Mouse (Mus musculus): ENCODE measurements around the gene Gucy2f. TPM values are rescaled to one million over a fixed set of nuclear protein-coding genes. Genes with fewer than 3 reads are reported as not detected.

The Gucy2f gene
- total RNA-seq, 2 experiments from 2014 or later, result not detected

Other genes starting within 250 kb of the Gucy2f start
- gene Nxt2, start 29.8 kb upstream of the Gucy2f start, total RNA-seq (2021), result 1 to 10 TPM; 3.4 to 4.2 TPM
- under 1 TPM in 1 of 2 experiments, not detected in 1; 0.33 TPM for gene Kcne1l, start 109.4 kb upstream of the Gucy2f start, total RNA-seq (2021)
- gene Acsl4, start 193.6 kb upstream of the Gucy2f start, total RNA-seq (2021), result 10 to 100 TPM; 17.6 to 17.9 TPM